Mouse (Mus musculus) embryonic facial prominence, embryonic 11.5 days (tissue): ENCODE results near the gene Spata2. TPM values are rescaled to one million over a fixed set of nuclear protein-coding genes. Genes with fewer than 3 reads are reported as not detected.

ENCODE experiments used
- ATAC-seq: fragments of 200-750 bp; cut with Nextera tagmentation; replicated peaks from 2 replicates; pipeline ENCODE4 v1.8.0; 2017; ENCODE audit warnings: low read depth; ENCODE audit not compliant: insufficient number of reproducible peaks, low FRiP score, low TSS enrichment
- DNase-seq: peaks from one replicate; pipeline ENCODE4 v3.0.0-alpha.2; 2015; ENCODE audit warnings: low spot score
- H3K27ac ChIP-seq: fragments of 300-500 bp; sonication (generic); replicated peaks from 2 replicates; pipeline ENCODE4 v1.5.1; 2014; ENCODE audit warnings: mild to moderate bottlenecking, low read depth, low read length, control low read depth
- H3K27me3 ChIP-seq: fragments of 300-500 bp; sonication (generic); 2 replicates; pipeline ENCODE4 v1.6.1; 2014; ENCODE audit warnings: mild to moderate bottlenecking, low read length, moderate library complexity, mixed read lengths; ENCODE audit not compliant: control insufficient read depth, insufficient read depth
- H3K36me3 ChIP-seq: fragments of 300-500 bp; sonication (generic); replicated peaks from 2 replicates; pipeline ENCODE4 v1.6.1; 2014; ENCODE audit warnings: low read depth, mild to moderate bottlenecking, low read length, moderate library complexity, mixed read lengths; ENCODE audit not compliant: control insufficient read depth, insufficient read depth
- H3K4me1 ChIP-seq: fragments of 300-500 bp; sonication (generic); 2 replicates; pipeline ENCODE4 v1.6.1; 2014; ENCODE audit warnings: low read length, mixed read lengths; ENCODE audit not compliant: control insufficient read depth, insufficient read depth
- H3K4me2 ChIP-seq: fragments of 300-500 bp; sonication (generic); 2 replicates; pipeline ENCODE4 v1.6.1; 2014; ENCODE audit warnings: low read depth, mild to moderate bottlenecking, control low read depth, low read length, moderate library complexity
- H3K4me3 ChIP-seq: fragments of 300-500 bp; sonication (generic); 2 replicates; pipeline ENCODE4 v1.5.1; 2014; ENCODE audit warnings: low read depth, low read length, control low read depth
- H3K9ac ChIP-seq: fragments of 300-500 bp; sonication (generic); replicated peaks from 2 replicates; pipeline ENCODE4 v1.6.1; 2014; ENCODE audit warnings: mild to moderate bottlenecking, control low read depth, low read length
- H3K9me3 ChIP-seq: fragments of 300-500 bp; sonication (generic); replicated peaks from 2 replicates; pipeline ENCODE4 v1.6.1; 2016; ENCODE audit warnings: mild to moderate bottlenecking, low read length, inconsistent platforms, mixed read lengths; ENCODE audit not compliant: control insufficient read depth
- WGBS: fragments of 180-500 bp; shearing (Covaris S2); extraction: QIAGEN DNeasy Blood & Tissue Kit; methylation state at CpG from one replicate; pipeline ENCODE4 v1.1.7; 2014; 5-methylcytosine and 5-hydroxymethylcytosine counted together
- polyA plus RNA-seq: library from polyadenylated mRNA; unstranded; fragments of >200 nt; fragmentation: Nextera tagmentation; extraction: Ambion mirVana; gene quantifications from 2 replicates; pipeline ENCODE4 v1.2.1, GENCODE M21; 2014

The Spata2 gene
- polyA plus RNA-seq, 1 experiment from 2014 or later = 12.1 TPM

GRCm38 (mm10) chr2:167506546-167507260 is 14.0 kb upstream of the Spata2 start:
- Histone ChIP-seq H3K27me3 (no peaks in the 10 kb centered on the region), H3K4me2 (no peak overlapping the region), H3K4me1 (no peaks in the 10 kb centered on the region; the same call in 1 of the 2 replicates), H3K9ac (no peak overlapping the region), H3K36me3 (peaks cover 5% of the 10 kb centered on the region; the same call in 1 of the 2 replicates), H3K27ac (no peak overlapping the region), H3K4me3 (no peak overlapping the region), H3K9me3 (no peaks in the 10 kb centered on the region)
- WGBS = 97% methylated on average over 10 of the region's 10 CpGs
- no peak for DNase-seq
- ATAC-seq = no peak

- Histone ChIP-seq H3K4me3 (no peak overlapping the region), H3K36me3 (no peaks in the 10 kb centered on the region; the same call in 1 of the 2 replicates), H3K27me3 (no peaks in the 10 kb centered on the region), H3K9ac (no peak overlapping the region), H3K27ac (no peak overlapping the region), H3K9me3 (no peaks in the 10 kb centered on the region), H3K4me2 (peak overlapping the region; percentile 11; the same call in 1 of the 2 replicates), H3K4me1 (no peaks in the 10 kb centered on the region; the same call in 1 of the 2 replicates)
- DNase-seq = no peak
- 87% methylated on average over 3 of the region's 3 CpGs for WGBS
- ATAC-seq = no peak
Measured at GRCm38 (mm10) chr2:167505127-167505526, 12.4 kb upstream of the Spata2 start.

- peak overlapping the region; percentile 76 for H3K4me3 ChIP-seq
- H3K27ac ChIP-seq = peak overlapping the region; percentile 63
- WGBS = under 1% methylated on average over 32 of the region's 32 CpGs
- H3K9ac ChIP-seq = peak overlapping the region; percentile 93
- peak overlapping the region; percentile 82 for H3K4me2 ChIP-seq
- no peaks in the 10 kb centered on the region; the same call in 1 of the 2 replicates for H3K36me3 ChIP-seq
- ATAC-seq = 0 out of 2 replicates have a peak, but pooled peaks have one; percentile 19
- no peaks in the 10 kb centered on the region; the same call in 1 of the 2 replicates for H3K4me1 ChIP-seq
- DNase-seq = peak; percentile 29
- H3K9me3 ChIP-seq = no peaks in the 10 kb centered on the region
- no peaks in the 10 kb centered on the region for H3K27me3 ChIP-seq
Measured at GRCm38 (mm10) chr2:167503896-167504349, 11.2 kb upstream of the Spata2 start.

GRCm38 (mm10) chr2:167503253-167503895 is 10.7 kb upstream of the Spata2 start:
- no peaks in the 10 kb centered on the region; the same call in 1 of the 2 replicates for H3K4me1 ChIP-seq
- H3K27ac ChIP-seq = peak overlapping the region; percentile 63
- no peaks in the 10 kb centered on the region; the same call in 1 of the 2 replicates for H3K36me3 ChIP-seq
- ATAC-seq (peak; percentile 79), DNase-seq (peak; percentile 92)
- H3K4me2 ChIP-seq = peak overlapping the region; percentile 82
- peak overlapping the region; percentile 93 for H3K9ac ChIP-seq
- H3K9me3 ChIP-seq = no peaks in the 10 kb centered on the region
- H3K4me3 ChIP-seq = peak overlapping the region; percentile 76
- under 1% methylated on average over 85 of the region's 85 CpGs for WGBS
- no peaks in the 10 kb centered on the region for H3K27me3 ChIP-seq

- Histone ChIP-seq H3K4me3 (peak overlapping the region; percentile 76), H3K27ac (no peak overlapping the region), H3K9ac (no peak overlapping the region), H3K4me1 (no peaks in the 10 kb centered on the region; the same call in 1 of the 2 replicates), H3K27me3 (no peaks in the 10 kb centered on the region), H3K4me2 (peak overlapping the region; percentile 21), H3K36me3 (no peaks in the 10 kb centered on the region; the same call in 1 of the 2 replicates), H3K9me3 (no peaks in the 10 kb centered on the region)
- WGBS = 47% methylated on average over 13 of the region's 13 CpGs
- DNase-seq (no peak), ATAC-seq (0 out of 2 replicates have a peak, but pooled peaks have one; percentile 1)
Measured at GRCm38 (mm10) chr2:167502554-167503252, 10.0 kb upstream of the Spata2 start.

- Histone ChIP-seq H3K9ac (no peak overlapping the region), H3K4me3 (no peak overlapping the region), H3K27me3 (no peaks in the 10 kb centered on the region), H3K27ac (no peak overlapping the region), H3K4me2 (no peak overlapping the region), H3K36me3 (no peaks in the 10 kb centered on the region), H3K9me3 (no peaks in the 10 kb centered on the region), H3K4me1 (no peaks in the 10 kb centered on the region)
- 57% methylated on average over 4 of the region's 5 CpGs for WGBS
- ATAC-seq (no peak), DNase-seq (peak; percentile 59)
Measured at GRCm38 (mm10) chr2:167497272-167497671, 4.6 kb upstream of the Spata2 start.

GRCm38 (mm10) chr2:167496437-167496836 is 3.8 kb upstream of the Spata2 start:
- 90% methylated on average over 7 of the region's 7 CpGs for WGBS
- H3K4me2 ChIP-seq = no peak overlapping the region
- H3K36me3 ChIP-seq = no peaks in the 10 kb centered on the region
- no peaks in the 10 kb centered on the region for H3K9me3 ChIP-seq
- no peaks in the 10 kb centered on the region for H3K27me3 ChIP-seq
- DNase-seq (no peak), ATAC-seq (no peak)
- H3K4me3 ChIP-seq = no peak overlapping the region
- peaks cover 3% of the 10 kb centered on the region; the same call in 1 of the 2 replicates for H3K4me1 ChIP-seq
- H3K27ac ChIP-seq = no peak overlapping the region
- no peak overlapping the region for H3K9ac ChIP-seq
